21 mouse cellular contexts compared by ENCODE assay signal in the genomic region with DNA sequence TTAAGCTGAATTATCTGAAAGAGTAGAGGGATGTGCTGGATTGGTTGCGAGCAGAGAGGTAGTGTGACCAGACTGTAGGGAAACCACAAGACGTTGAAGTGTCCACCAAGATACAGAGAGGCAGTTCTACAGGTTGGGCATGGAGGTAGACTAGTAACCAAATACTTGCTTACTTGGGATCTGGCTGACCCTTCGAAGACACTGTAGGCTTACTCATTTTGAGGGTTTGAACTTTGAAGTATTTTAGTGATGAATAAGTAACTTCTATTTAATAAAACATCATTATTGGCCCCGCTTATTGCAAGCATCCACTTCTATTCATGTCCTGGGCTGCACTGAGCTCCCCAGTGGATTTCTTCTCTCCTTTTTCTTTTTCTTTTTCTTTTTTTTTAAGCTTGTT. TPM values are rescaled to one million over a fixed set of nuclear protein-coding genes. Genes with fewer than 3 reads are reported as not detected.
DNase-seq lines count a peak whose midpoint lies in the region; ATAC-seq and TF ChIP-seq lines count a peak whose summit lies in the region.
"Had no signal": no experiment of that assay in that cellular context is flagged by ENCODE, and none has a peak within 500 bp of the region (broad histone marks: within the 10 kb centered on the region; RNA-seq: fewer than 3 reads in every experiment).

No protein-coding gene starts in this region.

- TF ChIP-seq POLR2A in kidney, adult 2 months (IDR thresholded peaks at IDR 0.05; ENCODE audit: low read depth, low read length): no peak

- no peak overlapping the region for H3K4me2 ChIP-seq in kidney, embryonic 14.5 days (replicated peaks; ENCODE audit: low read depth, low read length)
- H3K4me2 ChIP-seq: embryonic facial prominence, embryonic 12.5 days; forebrain, embryonic 13.5 days; forebrain, embryonic 15.5 days had no signal

- peak overlapping the region; percentile 97 for H3K27ac ChIP-seq in kidney, adult 2 months (ENCODE audit: insufficient read depth, low read depth, low read length)
- H3K27ac ChIP-seq in kidney, embryonic 14.5 days (ENCODE audit: low read depth, low read length): no peak overlapping the region
- H3K27ac ChIP-seq: embryonic facial prominence, embryonic 10.5 days; embryonic facial prominence, embryonic 12.5 days; forebrain, embryonic 13.5 days; forebrain, embryonic 15.5 days had no signal

- H3K9ac ChIP-seq in kidney, embryonic 14.5 days (ENCODE audit: low read depth, low read length): no peak overlapping the region
- H3K9ac ChIP-seq: embryonic facial prominence, embryonic 12.5 days; forebrain, embryonic 13.5 days; forebrain, embryonic 15.5 days; forebrain, postnatal 0 days had no signal

- no peak overlapping the region for H3K4me3 ChIP-seq in kidney, adult 2 months (ENCODE audit: insufficient read depth, low read depth, low read length)
- no peak overlapping the region for H3K4me3 ChIP-seq in kidney, embryonic 14.5 days (ENCODE audit: low read length)
- H3K4me3 ChIP-seq: embryonic facial prominence, embryonic 10.5 days; embryonic facial prominence, embryonic 12.5 days; forebrain, embryonic 13.5 days; forebrain, embryonic 15.5 days had no signal

- H3K27me3 ChIP-seq in kidney, adult 2 months (replicated peaks; ENCODE audit: control insufficient read depth, insufficient read depth, low read length): no peaks in the 10 kb centered on the region
- H3K27me3 ChIP-seq in kidney, embryonic 14.5 days (ENCODE audit: control insufficient read depth, insufficient read depth, low read length): no peaks in the 10 kb centered on the region
- H3K27me3 ChIP-seq: embryonic facial prominence, embryonic 12.5 days; forebrain, embryonic 13.5 days; forebrain, embryonic 15.5 days had no signal

- TF ChIP-seq CTCF in kidney, adult 2 months (conservative IDR thresholded peaks at IDR 0.05; ENCODE audit: insufficient read depth, insufficient read length, low read depth, low read length): no peak

- H3K36me3 ChIP-seq in kidney, adult 2 months (ENCODE audit: control insufficient read depth, insufficient read depth, low read length): no peaks in the 10 kb centered on the region
- no peaks in the 10 kb centered on the region for H3K36me3 ChIP-seq in kidney, embryonic 14.5 days (ENCODE audit: control insufficient read depth, insufficient read depth, low read length)
- H3K36me3 ChIP-seq: embryonic facial prominence, embryonic 10.5 days; embryonic facial prominence, embryonic 12.5 days; G1E had no signal

- 62% methylated on average over 4 of the region's 4 CpGs for WGBS in kidney, adult 2 months
- 98% methylated on average over 4 of the region's 4 CpGs for WGBS in kidney, embryonic 14.5 days

- no peak for ATAC-seq in kidney, embryonic 14.5 days (ENCODE audit: low FRiP score, low TSS enrichment)
- ATAC-seq: CD4-positive, CD25-positive, alpha-beta regulatory T cell, adult 4 months; forebrain, embryonic 13.5 days; forebrain, embryonic 15.5 days; forebrain, postnatal 0 days had no signal

- H3K4me1 ChIP-seq in kidney, adult 2 months (ENCODE audit: control insufficient read depth, insufficient read depth, low read length): peaks cover 33% of the 10 kb centered on the region; the same call in 1 of the 2 replicates
- H3K4me1 ChIP-seq in kidney, embryonic 14.5 days (ENCODE audit: control insufficient read depth, insufficient read depth, low read length): peaks cover 6% of the 10 kb centered on the region; the same call in 1 of the 2 replicates

- H3K9me3 ChIP-seq in kidney, embryonic 14.5 days (ENCODE audit: control insufficient read depth, low read length): no peaks in the 10 kb centered on the region
- H3K9me3 ChIP-seq: embryonic facial prominence, embryonic 12.5 days; forebrain, embryonic 13.5 days; forebrain, embryonic 15.5 days; G1E had no signal

- peak; percentile 71 for DNase-seq in kidney, adult 2 months
- DNase-seq in kidney, postnatal 25 days: no peak
- peak; percentile 79 for DNase-seq in kidney, adult 9 months
- DNase-seq in NIH3T3 (ENCODE audit: low read depth): peak; percentile 9
- DNase-seq: adrenal gland, adult 2 months; adrenal gland, postnatal 10 days; adrenal gland, postnatal 36 days; B cell, adult 2 months; cerebellum, adult 11-12 months; cerebellum, adult 2 months; cerebellum, adult 9-10 months; cerebellum, postnatal 10 days; cerebellum, postnatal 25 days; forebrain, postnatal 0 days had no signal

RNA-seq across cellular contexts. Expression of a gene that starts 7.3 kb away (rescaled TPM):
- polyA plus RNA-seq in kidney, adult 2 months (2012; rRNA removed): 4.2 and 5.9 TPM in 2 replicates
- polyA plus RNA-seq in kidney, embryonic 14.5 days (2014; fragmentation: Nextera tagmentation; extraction: Ambion mirVana): 1.8 and 3.3 TPM in 2 replicates
- polyA plus RNA-seq: G1E had no signal

RNA-seq across cellular contexts. Expression of a gene that starts 7.3 kb away (rescaled TPM):
- polyA plus RNA-seq in kidney, adult 2 months (2012; rRNA removed): 215 and 254 TPM in 2 replicates
- polyA plus RNA-seq in kidney, embryonic 14.5 days (2014; fragmentation: Nextera tagmentation; extraction: Ambion mirVana): 43.3 and 46.0 TPM in 2 replicates

RNA-seq across cellular contexts. Expression of a gene that starts 15.8 kb away (rescaled TPM):
- polyA plus RNA-seq in kidney, adult 2 months (2012; rRNA removed): 9.7 and 11.4 TPM in 2 replicates
- polyA plus RNA-seq in kidney, embryonic 14.5 days (2014; fragmentation: Nextera tagmentation; extraction: Ambion mirVana): 59.5 and 72.0 TPM in 2 replicates

Comparison
In these comparisons a context has a peak if more than half of its experiments do, and no peak if none do; other contexts are left out.
1. DNase-seq: peak in kidney, adult 2 months (single experiment), kidney, adult 9 months (single experiment) and NIH3T3 (single experiment); none in kidney, postnatal 25 days (0 of 2).